Mouse (Mus musculus) frontal cortex, postnatal 10 days (tissue): Measurements from ENCODE around the gene Dbndd2.

Experiments
- DNase-seq, 2 experiments: peaks; one replicate each; pipeline ENCODE4 v3.0.0; 2022; ENCODE audit warnings: low spot score in 2 of 2, mixed read lengths in 1 of 2

The Dbndd2 gene

GRCm38 (mm10) chr2:164485681-164486257, at the start of gene Dbndd2:
Gene Dbndd2, plus strand, starts transcription at chr2:164486106.
- peak in 1 of 2 experiments; percentile 57 for DNase-seq

DNA sequence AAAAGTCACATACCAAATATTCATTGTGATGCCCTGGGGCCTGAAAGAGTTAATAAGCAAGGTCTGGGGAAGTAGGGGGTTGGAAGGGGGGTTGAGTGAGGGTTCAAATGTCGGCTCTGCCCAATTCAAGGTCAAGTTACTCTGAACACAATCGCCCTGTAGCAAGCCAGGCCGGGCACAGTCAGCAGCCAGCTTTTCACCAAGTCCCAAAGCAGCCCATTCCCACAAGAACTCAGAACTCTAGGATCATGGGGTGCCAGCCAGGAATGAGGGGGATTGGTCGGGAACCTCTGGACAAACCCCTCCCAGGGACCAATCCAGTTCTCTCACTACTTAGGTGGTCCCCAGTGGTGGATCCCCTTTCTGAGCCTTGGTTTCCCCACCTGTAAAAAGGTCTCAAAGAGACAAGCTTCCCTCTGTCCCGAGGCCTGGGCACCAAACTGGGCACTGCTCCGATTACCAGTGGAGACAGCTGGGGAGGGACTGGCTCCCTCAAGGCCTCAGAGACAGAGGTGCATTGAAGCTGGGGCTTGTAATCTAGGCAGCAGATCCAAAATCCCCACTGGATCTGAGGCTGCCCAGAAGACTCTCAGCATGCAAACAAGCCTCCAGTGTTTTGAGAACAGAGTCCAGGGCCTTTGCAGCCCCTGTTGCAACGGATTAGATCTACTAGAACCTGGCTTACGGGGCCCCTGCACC, 49.5 kb upstream of the Dbndd2 start:
- peak in 1 of 2 experiments; percentile 34 for DNase-seq

GRCm38 (mm10) chr2:164436961-164437360, 48.9 kb upstream of the Dbndd2 start:
- no peak for DNase-seq

DNA sequence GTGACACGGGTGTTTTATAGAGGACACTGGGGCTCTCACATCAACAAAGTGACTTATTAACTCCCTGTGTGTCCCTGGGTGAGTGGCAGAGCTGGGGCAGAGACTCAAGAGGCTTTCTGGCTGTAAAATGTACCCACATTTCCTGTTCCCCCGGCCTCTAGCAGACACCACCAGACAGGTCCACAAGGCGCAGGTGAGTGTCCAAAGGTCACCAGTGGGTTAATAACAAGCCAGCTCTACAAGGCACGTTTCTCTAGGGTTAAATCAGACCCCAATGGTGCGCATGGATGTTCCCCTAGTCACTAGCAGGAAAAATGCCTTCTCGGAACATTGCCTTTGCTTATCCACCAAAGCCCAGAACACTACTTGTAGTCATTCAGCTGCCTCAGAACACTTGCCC, 48.2 kb upstream of the Dbndd2 start:
- DNase-seq = no peak

DNA sequence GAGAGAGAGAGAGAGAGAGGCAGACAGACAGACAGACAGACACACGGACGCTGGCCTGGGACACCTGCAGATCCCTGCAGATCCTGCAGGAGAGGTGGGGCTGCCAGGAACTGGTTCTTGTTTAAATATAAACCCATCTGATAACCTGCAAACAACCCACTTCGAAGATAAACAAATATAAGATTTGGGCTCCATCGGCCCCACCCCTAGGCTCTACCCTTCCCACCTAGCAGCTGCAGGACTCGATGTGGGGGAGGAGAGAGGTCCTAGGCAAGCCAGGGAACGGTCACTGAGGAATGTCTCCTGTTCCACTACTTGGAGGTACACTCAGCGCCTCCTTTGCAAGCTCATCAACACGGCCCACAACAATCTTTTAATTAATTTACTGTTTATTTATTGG, 47.6 kb upstream of the Dbndd2 start:
- no peak for DNase-seq

DNA sequence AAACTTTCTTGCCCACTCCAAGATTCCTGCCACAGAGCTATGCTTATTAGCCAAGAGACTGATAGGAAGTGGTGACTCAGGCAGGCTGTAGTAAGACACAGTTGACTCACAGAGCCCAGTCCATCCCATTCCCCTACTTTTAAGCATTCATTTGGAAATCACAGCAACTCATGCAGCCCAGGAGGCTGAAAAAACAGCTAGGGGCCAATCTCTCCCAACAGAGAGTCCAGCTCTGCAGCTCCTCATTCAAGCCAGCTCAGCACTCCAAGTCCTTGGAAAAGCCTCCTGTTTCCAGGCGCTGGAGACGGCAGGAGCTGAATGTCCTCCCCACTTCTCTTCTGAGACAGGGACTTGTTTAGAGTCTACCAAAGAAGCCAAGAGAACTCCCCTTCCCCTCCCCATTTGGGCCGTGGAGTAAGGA, 46.9 kb upstream of the Dbndd2 start:
- no peak for DNase-seq

DNA sequence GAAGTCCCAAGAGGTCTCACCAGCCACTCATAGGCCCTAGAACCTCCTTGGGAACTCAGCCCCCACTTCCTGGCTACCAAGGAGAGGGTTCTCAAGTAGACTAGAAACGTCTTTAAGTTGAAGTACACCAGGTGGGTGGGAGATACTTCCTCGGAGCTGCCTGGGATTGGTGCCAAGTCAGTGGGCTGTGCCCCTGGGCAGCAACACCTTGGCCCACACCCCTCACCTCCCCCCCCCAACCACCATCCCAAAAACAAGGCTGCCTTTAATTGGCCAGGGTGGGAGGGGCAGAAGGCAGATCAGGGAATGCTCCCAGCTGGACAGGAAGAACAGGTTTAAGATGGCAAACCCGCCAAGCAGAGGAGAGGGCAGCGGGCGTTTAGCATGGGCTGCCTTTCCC, 45.6 kb upstream of the Dbndd2 start:
- DNase-seq = no peak

DNA sequence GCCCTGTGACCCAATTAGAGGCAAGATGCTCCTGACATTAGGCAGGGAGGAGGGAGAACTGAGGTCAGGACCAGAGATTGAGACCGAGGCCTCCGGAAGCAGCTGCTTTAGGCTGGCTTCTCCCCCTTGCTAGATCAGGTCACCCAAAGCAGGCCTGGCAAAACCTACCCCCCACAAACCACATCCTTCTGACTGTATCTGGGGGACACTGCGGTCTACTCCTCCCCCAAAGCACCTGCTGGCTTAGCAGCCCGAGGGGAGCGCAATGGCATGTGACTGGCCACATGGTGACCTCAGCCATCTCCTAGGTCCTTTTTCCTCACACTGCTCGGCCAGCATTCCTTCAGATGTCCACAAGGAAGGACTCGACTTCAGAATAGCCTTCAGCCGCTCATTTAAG, 44.8 kb upstream of the Dbndd2 start:
- no peak for DNase-seq

DNA sequence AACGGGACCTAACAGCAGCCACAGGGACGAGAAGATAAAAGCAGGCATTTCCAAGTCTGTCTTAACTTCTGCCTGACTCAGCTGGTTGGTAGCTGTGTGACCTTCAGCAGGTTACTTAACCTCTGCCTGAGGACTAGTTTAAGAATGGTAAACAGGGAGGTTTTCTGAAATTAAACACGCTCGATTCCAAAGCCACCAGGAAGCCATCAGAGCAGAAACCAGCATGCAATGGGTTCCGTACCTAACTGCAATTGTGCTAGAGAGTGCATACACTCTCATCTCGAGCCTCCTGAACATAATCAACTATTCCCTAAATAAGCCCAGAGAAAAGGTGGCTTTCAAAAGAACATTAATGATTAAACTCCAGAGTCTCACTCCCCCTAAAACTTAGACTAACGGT, 44.2 kb upstream of the Dbndd2 start:
- no peak for DNase-seq

DNA sequence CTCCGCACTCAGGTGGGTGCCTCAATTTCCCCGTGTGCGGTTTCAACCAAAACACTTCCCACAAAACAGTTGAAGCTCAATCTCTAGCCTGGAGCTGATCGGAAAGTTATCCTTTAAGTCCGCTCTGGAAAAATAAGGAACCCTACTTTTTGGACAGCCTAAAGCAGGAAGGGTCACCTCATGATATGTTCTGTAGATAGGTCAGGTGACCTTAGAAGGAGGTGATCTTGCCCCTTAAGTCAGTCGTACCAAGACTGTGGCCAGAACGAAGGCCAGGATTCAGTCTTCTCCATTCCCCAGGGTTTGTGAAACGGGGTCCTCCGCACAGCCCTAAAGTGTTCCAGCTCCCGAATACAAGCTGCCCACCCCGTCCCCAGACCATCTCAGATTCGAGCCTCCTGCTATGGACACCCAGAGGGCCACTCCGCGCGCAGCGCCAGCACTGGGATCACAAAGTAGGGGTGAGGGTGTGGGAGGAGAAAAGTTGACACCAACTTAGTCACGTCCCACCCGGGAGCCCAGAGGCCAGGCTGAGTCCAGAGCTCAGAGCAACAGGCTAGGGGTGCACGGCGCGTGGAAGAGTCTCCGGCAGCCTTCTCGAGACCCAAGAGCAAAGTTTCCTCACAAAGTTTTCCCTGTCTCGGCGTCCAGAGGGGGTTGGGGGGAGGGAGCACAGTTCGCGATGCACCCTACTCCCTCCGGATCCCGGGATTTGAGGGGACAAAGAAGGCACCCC, 43.4 kb upstream of the Dbndd2 start:
- no peak for DNase-seq

GRCm38 (mm10) chr2:164443051-164443437, 42.9 kb upstream of the Dbndd2 start:
- DNase-seq = peak; percentile 48 to 71

DNA sequence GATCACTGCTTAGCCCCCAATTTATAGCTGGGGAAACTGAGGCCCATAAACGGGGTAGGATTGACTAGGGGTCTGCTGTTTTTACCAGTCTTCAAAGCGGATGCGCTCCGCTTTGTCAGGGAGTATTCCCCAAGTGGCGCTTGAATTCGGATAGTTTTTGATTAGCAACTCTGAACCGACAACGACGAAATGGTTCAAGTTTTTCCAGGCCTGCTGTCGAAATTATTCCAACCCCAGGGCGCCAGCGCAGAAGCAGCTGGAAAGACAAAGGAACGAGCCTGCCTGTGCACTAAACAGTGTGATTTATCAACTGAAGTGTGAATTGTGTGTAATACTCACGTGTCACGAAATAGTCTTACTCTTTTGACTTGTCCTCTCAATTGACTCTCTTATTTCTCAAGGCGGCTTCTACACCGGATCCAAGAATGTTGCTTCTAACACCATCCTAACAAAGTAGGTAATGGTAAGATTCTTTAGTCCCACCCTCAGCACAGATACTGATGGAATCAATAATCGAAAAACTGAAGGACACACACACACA, 42.4 kb upstream of the Dbndd2 start, which contains the start of gene Sdc4:
Gene Sdc4, minus strand, starts transcription at position 428 of the 541 bp plus-strand sequence.
- no peak for DNase-seq

- DNase-seq = no peak
Measured at GRCm38 (mm10) chr2:164444701-164445100, 41.2 kb upstream of the Dbndd2 start.

- DNase-seq = no peak
Measured at GRCm38 (mm10) chr2:164445399-164446085, 40.4 kb upstream of the Dbndd2 start.

DNA sequence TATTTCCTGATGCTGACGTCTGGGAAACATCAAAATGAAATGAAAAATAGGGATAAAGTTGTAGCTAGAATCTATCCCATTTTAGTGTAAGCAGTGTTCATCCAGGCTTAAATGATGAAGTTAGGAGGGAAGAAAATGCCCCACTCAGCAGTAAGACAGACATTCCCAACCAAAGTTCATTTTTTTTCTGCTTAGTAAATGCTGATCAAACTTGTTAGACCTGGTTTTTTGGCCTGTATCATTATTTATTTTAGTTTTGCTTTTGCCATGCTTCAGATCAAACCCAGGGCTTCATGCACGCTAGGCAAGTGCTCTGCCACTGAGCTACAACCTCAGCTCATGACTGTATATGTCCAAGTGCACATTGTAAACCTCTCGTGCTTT, 39.8 kb upstream of the Dbndd2 start:
- no peak for DNase-seq

DNA sequence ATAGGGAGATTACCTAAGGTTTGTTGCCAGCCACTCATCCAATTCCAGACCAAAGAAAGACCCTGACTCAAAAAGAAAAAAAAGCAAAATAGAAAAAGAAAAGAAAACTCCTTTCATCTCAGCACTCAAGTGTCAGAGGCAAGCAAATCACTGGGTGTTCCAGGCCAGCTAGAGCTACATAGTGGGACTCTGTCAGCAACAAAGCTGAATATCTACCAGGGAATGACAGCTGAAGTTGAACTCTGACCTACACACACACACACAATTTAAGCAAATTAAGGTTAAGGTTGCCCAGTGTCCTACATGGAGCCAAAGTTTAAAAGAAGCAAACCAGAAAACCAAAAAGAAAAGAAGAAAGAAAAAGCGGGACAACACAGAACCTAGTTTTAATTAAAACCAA, 37.8 kb upstream of the Dbndd2 start:
- no peak for DNase-seq

GRCm38 (mm10) chr2:164448921-164449320, 37.0 kb upstream of the Dbndd2 start:
- no peak for DNase-seq

- DNase-seq = no peak
Measured at GRCm38 (mm10) chr2:164449341-164450042, 36.4 kb upstream of the Dbndd2 start.

- no peak for DNase-seq
Measured at GRCm38 (mm10) chr2:164452000-164452676, 33.8 kb upstream of the Dbndd2 start.

DNA sequence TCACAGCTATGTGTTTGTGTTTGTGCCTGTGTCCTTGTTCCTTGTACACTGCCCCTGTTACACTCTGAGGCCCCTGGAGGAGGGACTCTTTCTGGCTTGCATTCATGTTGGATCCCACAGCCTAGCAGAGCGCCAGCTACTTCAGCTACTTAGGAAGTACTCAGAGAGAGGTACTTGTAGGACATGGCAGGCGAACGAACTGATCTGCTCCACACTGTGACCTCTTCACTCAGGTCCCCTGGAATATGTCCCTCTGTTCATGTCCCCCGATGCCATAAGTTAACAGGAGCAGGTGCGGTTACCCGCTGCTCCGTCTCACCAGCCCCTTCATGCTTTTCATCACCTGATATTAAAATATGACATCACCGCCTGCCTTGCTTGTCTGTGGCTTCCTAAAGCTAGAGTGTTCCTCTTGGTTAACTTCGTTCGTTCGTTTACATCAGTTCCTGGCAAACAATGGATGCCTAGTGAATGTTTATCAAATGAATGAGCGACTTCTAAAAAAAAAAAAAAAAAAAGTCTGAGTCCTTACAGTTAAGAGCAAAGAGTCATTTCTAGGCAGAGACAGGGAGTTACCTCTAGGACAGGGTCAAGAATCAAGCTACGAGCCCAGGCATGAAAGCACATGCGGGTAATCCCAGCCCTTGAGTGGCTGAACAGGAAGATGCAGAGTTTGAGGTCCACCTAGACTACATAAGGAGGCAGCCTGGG, 32.7 kb upstream of the Dbndd2 start:
- DNase-seq = no peak
